Mouse (Mus musculus) liver, embryonic 13.5 days (tissue): ENCODE results near the gene Gm13290. TPM values are rescaled to one million over a fixed set of nuclear protein-coding genes. Genes with fewer than 3 reads are reported as not detected.

Source experiments
- ATAC-seq: fragments of 200-750 bp; cut with Nextera tagmentation; 2 replicates; pipeline ENCODE4 v1.8.0; 2017; ENCODE audit warnings: low read depth, mild to moderate bottlenecking, moderate number of reproducible peaks, moderate library complexity
- DNase-seq: peaks from one replicate; pipeline ENCODE4 v3.0.0; 2022
- H3K27ac ChIP-seq: fragments of 300-500 bp; sonication (generic); 2 replicates; pipeline ENCODE4 v1.5.1; 2015; ENCODE audit warnings: moderate library complexity, mild to moderate bottlenecking, inconsistent platforms
- H3K27me3 ChIP-seq: fragments of 300-500 bp; sonication (generic); 2 replicates; pipeline ENCODE4 v1.6.1; 2015; ENCODE audit warnings: mild to moderate bottlenecking, inconsistent platforms
- H3K36me3 ChIP-seq: fragments of 300-500 bp; sonication (generic); 2 replicates; pipeline ENCODE4 v1.6.1; 2015; ENCODE audit warnings: mild to moderate bottlenecking, inconsistent platforms
- H3K4me1 ChIP-seq: fragments of 300-500 bp; sonication (generic); replicated peaks from 2 replicates; pipeline ENCODE4 v1.6.1; 2015; ENCODE audit warnings: inconsistent platforms
- H3K4me2 ChIP-seq: fragments of 300-500 bp; sonication (generic); 2 replicates; pipeline ENCODE4 v1.6.1; 2015; ENCODE audit warnings: inconsistent platforms, mild to moderate bottlenecking, moderate library complexity
- H3K4me3 ChIP-seq: fragments of 300-500 bp; sonication (generic); replicated peaks from 2 replicates; pipeline ENCODE4 v1.5.1; 2015; ENCODE audit warnings: mild to moderate bottlenecking, inconsistent platforms
- H3K9ac ChIP-seq: fragments of 300-500 bp; sonication (generic); 2 replicates; pipeline ENCODE4 v1.6.1; 2015; ENCODE audit warnings: mild to moderate bottlenecking, inconsistent platforms
- H3K9me3 ChIP-seq: fragments of 300-500 bp; sonication (generic); replicated peaks from 2 replicates; pipeline ENCODE4 v1.6.1; 2016; ENCODE audit warnings: inconsistent platforms
- WGBS: fragments of 180-500 bp; shearing (Covaris S2); methylation state at CpG from one replicate; pipeline ENCODE4 v1.1.7; 2015; ENCODE audit not compliant: insufficient replicate concordance; 5-methylcytosine and 5-hydroxymethylcytosine counted together
- polyA plus RNA-seq: library from polyadenylated mRNA; unstranded; fragments of >200 nt; fragmentation: Nextera tagmentation; extraction: Ambion mirVana; gene quantifications from 2 replicates; pipeline ENCODE4 v1.2.1, GENCODE M21; 2015

Gm13290 gene
- polyA plus RNA-seq, 1 experiment from 2014 or later: not detected

GRCm38 (mm10) chr4:88819659-88820058 is 46.0 kb downstream of the Gm13290 start, which contains the start of gene Ifna11:
Ifna11 (plus strand) TSS chr4:88819959.
- ATAC-seq (no peak), DNase-seq (no peak)
- Histone ChIP-seq H3K36me3 (no peaks in the 10 kb centered on the region), H3K4me3 (no peak within 1 kb of the TSS), H3K27ac (no peak within 1 kb of the TSS), H3K4me1 (no peaks in the 10 kb centered on the region), H3K9ac (no peak within 1 kb of the TSS), H3K4me2 (no peak within 1 kb of the TSS), H3K27me3 (0 out of 2 replicates have a peak, but pooled peaks cover 4% of the 10 kb centered on the region), H3K9me3 (no peaks in the 10 kb centered on the region)
- WGBS: 52% methylated on average over 1 of the region's 1 CpGs

GRCm38 (mm10) chr4:88822995-88823394 is 49.4 kb downstream of the Gm13290 start:
- H3K9me3 ChIP-seq: no peaks in the 10 kb centered on the region
- DNase-seq: no peak
- no peak overlapping the region for H3K27ac ChIP-seq
- WGBS: 19% methylated on average over 4 of the region's 4 CpGs
- ATAC-seq: no peak
- H3K4me3 ChIP-seq: no peak overlapping the region
- no peak overlapping the region for H3K4me2 ChIP-seq
- H3K4me1 ChIP-seq: no peaks in the 10 kb centered on the region
- H3K36me3 ChIP-seq: no peaks in the 10 kb centered on the region
- no peak overlapping the region for H3K9ac ChIP-seq
- H3K27me3 ChIP-seq: no peaks in the 10 kb centered on the region

Other genes starting within 250 kb of the Gm13290 start
- gene Ifna15, start 215.6 kb upstream of the Gm13290 start, polyA plus RNA-seq: not detected in 2 replicates
- gene Ifna14, start 202.0 kb upstream of the Gm13290 start, polyA plus RNA-seq: not detected in 2 replicates
- not detected in 2 replicates for gene Ifna9, start 181.4 kb upstream of the Gm13290 start, polyA plus RNA-seq
- not detected in 2 replicates for gene Ifna12, start 170.5 kb upstream of the Gm13290 start, polyA plus RNA-seq
- not detected in 2 replicates for gene C87499, start 139.4 kb upstream of the Gm13290 start, polyA plus RNA-seq
- gene Ifna13, start 129.4 kb upstream of the Gm13290 start, polyA plus RNA-seq: not detected in 2 replicates
- not detected in 2 replicates for gene Ifna16, start 96.9 kb upstream of the Gm13290 start, polyA plus RNA-seq
- not detected in 2 replicates for gene Ifna2, start 89.9 kb upstream of the Gm13290 start, polyA plus RNA-seq
- not detected in 2 replicates for gene Ifnab, start 82.5 kb upstream of the Gm13290 start, polyA plus RNA-seq
- 0.25 and 0.29 TPM in 2 replicates for gene Gm26566, start 52.0 kb upstream of the Gm13290 start, polyA plus RNA-seq
- 24.6 and 33.1 TPM in 2 replicates for gene Klhl9, start 51.4 kb upstream of the Gm13290 start, polyA plus RNA-seq
- gene Gm13271, start 19.0 kb upstream of the Gm13290 start, polyA plus RNA-seq: not detected in 2 replicates
- gene Gm13283, start 13.7 kb upstream of the Gm13290 start, polyA plus RNA-seq: not detected in 2 replicates
- not detected in 2 replicates for gene Gm13289, start 3.1 kb downstream of the Gm13290 start, polyA plus RNA-seq
- not detected in 2 replicates for gene Gm13272, start 6.0 kb downstream of the Gm13290 start, polyA plus RNA-seq
- gene Ifnz, start 8.3 kb downstream of the Gm13290 start, polyA plus RNA-seq: not detected in 2 replicates
- gene Gm13276, start 11.9 kb downstream of the Gm13290 start, polyA plus RNA-seq: 0.23 TPM in 1 of 2 replicates, not detected in the other
- not detected in 2 replicates for gene Gm13277, start 14.8 kb downstream of the Gm13290 start, polyA plus RNA-seq
- not detected in 2 replicates for gene Gm13278, start 17.7 kb downstream of the Gm13290 start, polyA plus RNA-seq
- gene Gm13275, start 20.7 kb downstream of the Gm13290 start, polyA plus RNA-seq: not detected in 2 replicates
- gene Gm13279, start 23.6 kb downstream of the Gm13290 start, polyA plus RNA-seq: not detected in 2 replicates
- gene Gm13285, start 25.8 kb downstream of the Gm13290 start, polyA plus RNA-seq: 0.25 and 0.31 TPM in 2 replicates
- gene Gm13287, start 29.4 kb downstream of the Gm13290 start, polyA plus RNA-seq: not detected in 2 replicates
- not detected in 2 replicates for gene Gm13288, start 31.7 kb downstream of the Gm13290 start, polyA plus RNA-seq
- not detected in 2 replicates for gene Ifna7, start 42.4 kb downstream of the Gm13290 start, polyA plus RNA-seq
- gene Ifna11, start 46.1 kb downstream of the Gm13290 start, polyA plus RNA-seq: not detected in 2 replicates
- not detected in 2 replicates for gene Ifna6, start 53.6 kb downstream of the Gm13290 start, polyA plus RNA-seq
- not detected in 2 replicates for gene Ifna5, start 61.7 kb downstream of the Gm13290 start, polyA plus RNA-seq
- not detected in 2 replicates for gene Ifna4, start 68.0 kb downstream of the Gm13290 start, polyA plus RNA-seq
- not detected in 2 replicates for gene Ifna1, start 76.3 kb downstream of the Gm13290 start, polyA plus RNA-seq
- not detected in 2 replicates for gene Ifne, start 106.4 kb downstream of the Gm13290 start, polyA plus RNA-seq